Mouse (Mus musculus) kidney, postnatal 0 days (tissue): ENCODE results near the gene Yrdc. TPM values are rescaled to one million over a fixed set of nuclear protein-coding genes. Genes with fewer than 3 reads are reported as not detected.

Experiments
- ATAC-seq: fragments of 200-750 bp; cut with Nextera tagmentation; replicated peaks from 2 replicates; pipeline ENCODE4 v1.8.0; 2017; ENCODE audit warnings: low read depth, moderate number of reproducible peaks, moderate TSS enrichment, moderate library complexity; ENCODE audit not compliant: low FRiP score
- DNase-seq: peaks from one replicate; pipeline ENCODE4 v3.0.0-alpha.2; 2016; ENCODE audit warnings: low spot score
- H3K27ac ChIP-seq: fragments of 300-500 bp; sonication (generic); 2 replicates; pipeline ENCODE4 v1.5.1; 2014; ENCODE audit warnings: mild to moderate bottlenecking
- H3K27me3 ChIP-seq: fragments of 300-500 bp; sonication (generic); 2 replicates; pipeline ENCODE4 v1.6.1; 2014; ENCODE audit warnings: low read length, mixed read lengths; ENCODE audit not compliant: insufficient read depth
- H3K36me3 ChIP-seq: fragments of 300-500 bp; sonication (generic); 2 replicates; pipeline ENCODE4 v1.6.1; 2014; ENCODE audit warnings: low read length, mixed read lengths; ENCODE audit not compliant: insufficient read depth
- H3K4me1 ChIP-seq: fragments of 300-500 bp; sonication (generic); replicated peaks from 2 replicates; pipeline ENCODE4 v1.6.1; 2014; ENCODE audit warnings: antibody characterized with exemption, low read length, mixed read lengths; ENCODE audit not compliant: insufficient read depth
- H3K4me2 ChIP-seq: fragments of 300-500 bp; sonication (generic); 2 replicates; pipeline ENCODE4 v1.6.1; 2014; ENCODE audit warnings: mild to moderate bottlenecking, low read length, moderate library complexity, mixed read lengths
- H3K4me3 ChIP-seq: fragments of 300-500 bp; sonication (generic); replicated peaks from 2 replicates; pipeline ENCODE4 v1.5.1; 2014; ENCODE audit warnings: low read depth, low read length
- H3K9ac ChIP-seq: fragments of 300-500 bp; sonication (generic); 2 replicates; pipeline ENCODE4 v1.6.1; 2014; ENCODE audit warnings: low read depth, low read length
- H3K9me3 ChIP-seq: fragments of 300-500 bp; sonication (generic); replicated peaks from 2 replicates; pipeline ENCODE4 v1.6.1; 2016; ENCODE audit warnings: low read length, inconsistent platforms, mixed read lengths
- CTCF ChIP-seq: IDR thresholded peaks from 2 replicates; pipeline ENCODE4 v1.5.1; 2016; ENCODE audit warnings: antibody characterized with exemption, low read depth, mild to moderate bottlenecking, moderate library complexity
- WGBS: fragments of 180-500 bp; shearing (Covaris S2); extraction: QIAGEN DNeasy Blood & Tissue Kit; methylation state at CpG from one replicate; pipeline ENCODE4 v1.1.7; 2014; 5-methylcytosine and 5-hydroxymethylcytosine counted together
- polyA plus RNA-seq: library from polyadenylated mRNA; unstranded; fragments of >200 nt; fragmentation: Nextera tagmentation; extraction: Ambion mirVana; gene quantifications from 2 replicates; pipeline ENCODE4 v1.2.1, GENCODE M21; 2015

Gene Yrdc
- polyA plus RNA-seq, 1 experiment from 2014 or later: 39.2 TPM

DNA sequence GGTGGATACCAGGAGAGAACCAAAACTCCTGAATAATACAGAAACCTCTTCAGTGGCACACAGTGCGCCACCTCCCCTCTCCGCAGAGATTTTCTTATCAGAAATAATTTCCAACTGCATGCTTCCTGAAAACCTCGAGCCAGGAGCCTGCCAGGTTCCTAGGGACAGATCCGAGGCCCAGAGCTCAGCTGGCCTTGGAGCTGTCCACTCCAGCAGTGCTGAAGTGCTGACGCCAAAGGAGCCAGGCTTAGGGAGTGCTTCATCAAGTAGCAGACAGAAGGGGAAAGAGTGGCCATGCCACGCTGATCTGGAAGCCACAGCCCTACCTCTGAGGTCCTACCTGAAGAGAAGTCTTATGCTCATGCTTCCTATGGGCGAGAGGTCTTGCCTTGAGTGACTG, 10.0 kb downstream of the Yrdc start:
- DNase-seq (peak; percentile 84), ATAC-seq (no peak)
- Histone ChIP-seq H3K4me1 (peaks cover 8% of the 10 kb centered on the region; the same call in 1 of the 2 replicates), H3K9me3 (no peaks in the 10 kb centered on the region), H3K27ac (no peak overlapping the region), H3K4me2 (no peak overlapping the region), H3K36me3 (0 out of 2 replicates have a peak, but pooled peaks cover 3% of the 10 kb centered on the region), H3K4me3 (no peak overlapping the region), H3K27me3 (peaks cover 18% of the 10 kb centered on the region), H3K9ac (no peak overlapping the region)
- 4% methylated on average over 7 of the region's 7 CpGs for WGBS
- TF ChIP-seq CTCF: no peak

DNA sequence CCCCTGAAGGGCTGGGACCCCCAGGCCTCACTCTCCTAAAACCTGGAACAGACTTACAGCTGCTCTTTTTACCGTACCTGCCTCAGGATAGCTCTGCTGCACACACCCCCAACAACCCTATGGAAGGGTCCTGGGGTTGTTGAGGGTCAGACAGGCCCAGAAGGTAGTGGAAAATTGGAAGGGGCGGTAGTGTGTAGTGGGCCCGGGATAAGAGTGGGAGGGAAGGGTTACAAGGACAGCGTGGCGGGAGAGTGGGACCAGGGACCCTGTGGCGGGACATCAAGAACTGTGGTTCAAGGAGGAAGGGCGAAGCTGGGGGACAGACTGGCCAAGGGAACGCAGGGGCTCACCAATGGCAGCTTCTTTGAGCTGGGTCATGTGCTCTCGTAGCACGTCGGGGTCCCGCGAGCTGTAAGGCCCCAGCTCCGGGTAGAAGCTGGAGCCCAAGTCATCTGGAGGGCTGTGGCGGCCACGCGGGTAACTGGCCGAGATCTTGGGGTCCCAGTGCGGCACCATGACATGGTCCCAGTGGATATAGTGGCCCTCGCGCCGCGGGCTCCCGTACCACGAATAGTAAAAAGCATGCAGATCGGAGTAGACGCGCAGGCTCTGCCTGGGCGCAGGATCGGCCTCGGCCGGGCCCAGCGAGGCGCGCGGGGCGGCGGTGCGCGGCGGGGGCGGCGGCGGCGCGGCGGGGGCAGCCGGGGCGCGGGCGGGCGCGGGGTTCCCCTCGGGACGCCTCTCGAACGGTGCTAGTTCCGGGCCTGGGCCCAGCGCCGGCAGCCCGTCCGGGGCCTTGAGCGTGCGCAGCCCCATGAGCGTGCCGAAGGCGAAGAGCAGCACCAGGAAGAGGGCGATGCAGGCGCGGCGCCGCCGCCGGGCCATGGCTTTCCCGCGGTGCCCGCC, 11.1 kb downstream of the Yrdc start, which contains the start of gene Maneal:
Maneal (minus strand) TSS at position 889 of the 906 bp plus-strand sequence.
- no peak for TF ChIP-seq CTCF
- Histone ChIP-seq H3K4me1 (peaks cover 8% of the 10 kb centered on the region; the same call in 1 of the 2 replicates), H3K4me3 (peak within 1 kb of the TSS; percentile 40), H3K4me2 (peak within 1 kb of the TSS; percentile 65), H3K9me3 (no peaks in the 10 kb centered on the region), H3K9ac (no peak within 1 kb of the TSS), H3K27ac (no peak within 1 kb of the TSS), H3K36me3 (no peaks in the 10 kb centered on the region), H3K27me3 (peaks cover 18% of the 10 kb centered on the region)
- WGBS: 4% methylated on average over 52 of the region's 77 CpGs
- ATAC-seq (no peak; the same call in 1 of the 2 replicates), DNase-seq (no peak)

DNA sequence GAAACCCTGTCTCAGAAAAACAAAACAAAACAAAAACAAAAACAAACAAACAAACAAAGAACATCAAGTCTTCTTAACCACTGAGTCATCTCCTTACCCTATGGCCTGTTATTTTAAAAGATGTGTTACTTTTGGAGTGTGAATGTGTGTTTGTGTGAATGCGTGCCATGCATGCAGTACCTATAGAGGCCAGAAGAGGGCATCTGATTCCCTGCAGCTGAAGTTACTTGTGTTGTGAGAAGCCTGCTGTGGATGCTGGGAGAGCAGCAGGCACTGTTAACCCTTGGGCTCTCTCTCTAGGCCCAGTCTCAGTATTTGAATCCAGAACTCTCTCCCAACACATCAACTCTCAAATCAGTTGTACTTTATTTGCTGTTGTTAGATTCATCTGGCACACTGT, 22.2 kb downstream of the Yrdc start:
- no peak overlapping the region for H3K27ac ChIP-seq
- no peaks in the 10 kb centered on the region for H3K36me3 ChIP-seq
- no peak overlapping the region for H3K4me2 ChIP-seq
- H3K9ac ChIP-seq: no peak overlapping the region
- no peaks in the 10 kb centered on the region for H3K27me3 ChIP-seq
- WGBS: 88% methylated on average over 1 of the region's 1 CpGs
- DNase-seq: no peak
- peak; percentile 34; the same call in 1 of the 2 replicates for TF ChIP-seq CTCF
- no peak overlapping the region for H3K4me3 ChIP-seq
- H3K4me1 ChIP-seq: no peaks in the 10 kb centered on the region
- no peak for ATAC-seq
- no peaks in the 10 kb centered on the region for H3K9me3 ChIP-seq

DNA sequence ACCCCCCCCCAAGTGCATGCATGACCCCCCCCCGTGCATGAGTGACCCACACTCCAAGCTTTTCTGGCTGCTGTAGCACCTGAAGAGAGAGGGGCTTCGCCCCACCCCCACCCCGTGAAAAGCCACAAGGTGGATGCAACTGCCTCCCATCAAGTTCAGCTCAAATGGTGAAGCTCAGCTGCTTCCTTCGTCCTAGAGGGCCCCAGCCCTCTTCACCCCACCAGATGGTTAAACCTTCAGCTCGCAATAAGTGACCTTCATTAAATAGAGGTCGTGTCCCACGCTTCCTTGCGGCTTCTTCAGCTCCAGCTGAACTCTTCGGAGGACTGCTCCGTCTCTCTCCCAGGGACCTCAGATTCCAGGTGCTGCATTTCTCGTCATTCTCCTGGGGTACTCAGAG, 30.1 kb downstream of the Yrdc start, which contains the start of gene Epha10:
Epha10 (plus strand) TSS at position 301 of the 400 bp plus-strand sequence.
- H3K4me3 ChIP-seq: peak within 1 kb of the TSS; percentile 20
- WGBS: 7% methylated on average over 11 of the region's 11 CpGs
- DNase-seq (no peak), ATAC-seq (no peak)
- H3K9ac ChIP-seq: no peak within 1 kb of the TSS
- no peaks in the 10 kb centered on the region for H3K9me3 ChIP-seq
- H3K4me2 ChIP-seq: peak within 1 kb of the TSS; percentile 52
- no peak for TF ChIP-seq CTCF
- H3K36me3 ChIP-seq: no peaks in the 10 kb centered on the region
- peaks cover 47% of the 10 kb centered on the region for H3K27me3 ChIP-seq
- H3K27ac ChIP-seq: no peak within 1 kb of the TSS
- peaks cover 6% of the 10 kb centered on the region; the same call in 1 of the 2 replicates for H3K4me1 ChIP-seq

DNA sequence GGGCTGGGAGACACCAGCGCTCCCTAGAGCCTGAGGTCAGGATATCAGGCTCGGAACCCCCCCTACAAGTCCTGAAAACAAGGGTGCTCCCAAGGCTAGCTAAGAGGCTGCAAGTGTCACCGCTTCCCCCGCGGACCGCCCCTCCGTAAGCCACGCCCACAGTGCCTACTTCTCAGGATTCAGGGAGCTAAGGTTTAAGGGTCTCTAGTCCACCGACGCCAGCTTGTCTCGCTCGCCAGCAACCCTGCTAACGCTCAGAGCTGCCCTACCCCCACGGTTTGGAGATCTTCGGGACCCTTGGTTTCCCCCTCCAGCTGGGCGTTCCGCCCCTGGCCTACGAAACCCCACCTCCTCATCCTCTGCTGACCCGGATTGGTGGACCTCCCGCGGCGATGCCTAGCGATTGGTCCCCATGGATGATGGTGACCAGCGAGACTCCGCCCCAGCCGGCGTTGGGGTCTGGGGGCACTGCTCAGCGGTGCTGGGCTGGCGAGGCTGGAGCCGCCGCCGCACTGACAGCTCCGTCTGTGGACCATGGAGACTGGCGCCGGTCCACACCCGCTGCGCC, 30.9 kb downstream of the Yrdc start:
- H3K27ac ChIP-seq: no peak overlapping the region
- H3K27me3 ChIP-seq: peaks cover 49% of the 10 kb centered on the region
- H3K36me3 ChIP-seq: no peaks in the 10 kb centered on the region
- H3K4me1 ChIP-seq: peaks cover 6% of the 10 kb centered on the region; the same call in 1 of the 2 replicates
- peak; percentile 52; the same call in 1 of the 2 replicates for ATAC-seq
- DNase-seq: peak; percentile 8
- peak overlapping the region; percentile 52 for H3K4me2 ChIP-seq
- peak overlapping the region; percentile 20 for H3K4me3 ChIP-seq
- H3K9me3 ChIP-seq: no peaks in the 10 kb centered on the region
- TF ChIP-seq CTCF: no peak
- 2% methylated on average over 37 of the region's 37 CpGs for WGBS
- no peak overlapping the region for H3K9ac ChIP-seq

DNA sequence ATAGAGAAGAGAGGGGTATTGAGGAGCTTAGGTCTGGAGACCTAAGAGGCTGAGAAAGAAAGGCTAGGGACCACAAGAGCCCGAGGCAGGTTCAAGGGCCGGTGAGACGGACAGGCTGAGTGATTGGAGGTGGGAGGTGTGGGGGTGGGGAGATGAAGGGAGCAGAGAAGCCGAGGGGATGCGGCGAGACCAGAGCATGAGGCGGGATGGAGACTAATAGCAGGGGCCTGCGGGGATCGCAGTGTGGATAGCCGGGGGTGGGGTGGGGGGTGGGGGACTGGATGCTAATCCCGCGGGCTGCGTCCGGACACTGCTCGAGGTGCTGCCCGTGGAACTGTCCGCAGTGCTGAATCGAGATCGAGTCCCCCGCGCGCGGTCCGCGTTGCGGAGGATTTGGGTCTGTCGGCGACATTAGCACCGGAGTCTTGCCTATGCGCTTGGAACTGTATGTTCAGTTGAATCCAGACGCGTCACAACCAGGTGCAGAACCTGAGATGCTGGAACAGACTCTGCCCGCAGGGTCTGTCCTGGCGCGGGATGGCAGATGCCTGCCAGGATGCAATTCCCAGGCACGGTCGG, 31.8 kb downstream of the Yrdc start:
- no peak for TF ChIP-seq CTCF
- H3K27ac ChIP-seq: no peak overlapping the region
- peaks cover 49% of the 10 kb centered on the region for H3K27me3 ChIP-seq
- H3K4me3 ChIP-seq: no peak overlapping the region
- no peak overlapping the region for H3K9ac ChIP-seq
- peaks cover 6% of the 10 kb centered on the region; the same call in 1 of the 2 replicates for H3K4me1 ChIP-seq
- DNase-seq (peak; percentile 50), ATAC-seq (no peak)
- no peak overlapping the region for H3K4me2 ChIP-seq
- no peaks in the 10 kb centered on the region for H3K9me3 ChIP-seq
- WGBS: under 1% methylated on average over 37 of the region's 37 CpGs
- no peaks in the 10 kb centered on the region for H3K36me3 ChIP-seq
